Mouse (Mus musculus) C2C12 (cell line): ENCODE data around the gene Jph3. TPM values are rescaled to one million over a fixed set of nuclear protein-coding genes. Genes with fewer than 3 reads are reported as not detected.

Experiments used
- H3K27me3 ChIP-seq: one replicate; pipeline ENCODE4 v1.6.1; 2011; ENCODE audit not compliant: control insufficient read depth, insufficient read depth, insufficient read length
- H3K36me3 ChIP-seq: one replicate; pipeline ENCODE4 v1.6.1; 2011; ENCODE audit not compliant: control insufficient read depth, insufficient read depth
- H3K4me3 ChIP-seq: one replicate; pipeline ENCODE4 v1.5.1; 2011; ENCODE audit warnings: mild to moderate bottlenecking, control low read depth; ENCODE audit not compliant: poor library complexity, insufficient read depth, severe bottlenecking
- H3K79me2 ChIP-seq: one replicate; pipeline ENCODE4 v1.6.1; 2011; ENCODE audit not compliant: control insufficient read depth, insufficient read depth
- H3K79me3 ChIP-seq: one replicate; pipeline ENCODE4 v1.6.1; 2011; ENCODE audit warnings: low read depth, control low read depth
- H3ac ChIP-seq: one replicate; pipeline ENCODE3; 2011; ENCODE audit warnings: low read depth; ENCODE audit not compliant: control insufficient read depth, insufficient read length
- CEBPB ChIP-seq: IDR thresholded peaks from one replicate; pipeline ENCODE4 v1.6.1; 2011; ENCODE audit warnings: low read depth, mild to moderate bottlenecking, control low read depth, moderate library complexity
- CTCF ChIP-seq: IDR thresholded peaks from one replicate; pipeline ENCODE4 v1.5.1; 2011; ENCODE audit not compliant: control insufficient read depth, insufficient read depth, insufficient read length
- FOSL1 ChIP-seq: IDR thresholded peaks from one replicate; pipeline ENCODE4 v1.8.0; 2011; ENCODE audit warnings: mild to moderate bottlenecking, low read length; ENCODE audit not compliant: poor library complexity, insufficient read depth, severe bottlenecking
- MAX ChIP-seq: IDR thresholded peaks from one replicate; pipeline ENCODE4 v1.6.1; 2011; ENCODE audit warnings: mild to moderate bottlenecking, control low read depth
- MYOD1 ChIP-seq: IDR thresholded peaks from one replicate; pipeline ENCODE4 v1.6.1; 2011; ENCODE audit warnings: low read depth; ENCODE audit not compliant: control insufficient read depth, insufficient read length
- MYOG ChIP-seq: IDR thresholded peaks from one replicate; pipeline ENCODE4 v1.6.1; 2011; ENCODE audit not compliant: control insufficient read depth, insufficient read length; ENCODE audit errors: extremely low read depth
- USF1 ChIP-seq: IDR thresholded peaks from one replicate; pipeline ENCODE4 v1.6.1; 2011; ENCODE audit warnings: low read depth, mild to moderate bottlenecking, control low read depth, moderate library complexity
- polyA plus RNA-seq: library from polyadenylated mRNA; unstranded; fragments of >200 nt; fragmentation: generic; extraction: Trizol; gene quantifications from one replicate; pipeline ENCODE4 v1.2.1, GENCODE M21; 2012; ENCODE audit warnings: missing spikeins

Gene Jph3
- polyA plus RNA-seq, 1 experiment: 0.02 TPM

- TF ChIP-seq MAX: no peak
- TF ChIP-seq FOSL1: no peak
- TF ChIP-seq MYOG: no peak
- TF ChIP-seq USF1: no peak
- no peak for TF ChIP-seq MYOD1
- no peak for TF ChIP-seq CEBPB
- no peak for TF ChIP-seq CTCF
- H3K27me3 ChIP-seq: peaks cover 87% of the 10 kb centered on the region
- H3K79me3 ChIP-seq: no peaks in the 10 kb centered on the region
- no peak overlapping the region for H3K4me3 ChIP-seq
- H3ac ChIP-seq: no peak overlapping the region
- H3K36me3 ChIP-seq: no peaks in the 10 kb centered on the region
- H3K79me2 ChIP-seq: no peaks in the 10 kb centered on the region
Observed at GRCm38 (mm10) chr8:121730646-121731045, 1.2 kb downstream of the Jph3 start.

- Histone ChIP-seq H3K79me3 (no peaks in the 10 kb centered on the region), H3K79me2 (no peaks in the 10 kb centered on the region), H3K36me3 (no peaks in the 10 kb centered on the region), H3ac (no peak overlapping the region), H3K27me3 (peaks cover 83% of the 10 kb centered on the region), H3K4me3 (no peak overlapping the region)
- TF ChIP-seq FOSL1: no peak
- TF ChIP-seq MYOD1: no peak
- no peak for TF ChIP-seq MAX
- no peak for TF ChIP-seq CEBPB
- TF ChIP-seq MYOG: no peak
- no peak for TF ChIP-seq USF1
- TF ChIP-seq CTCF: no peak
Observed at GRCm38 (mm10) chr8:121731060-121731459, 1.6 kb downstream of the Jph3 start.

GRCm38 (mm10) chr8:121731471-121732333 lies 2.3 kb downstream of the Jph3 start:
- no peak overlapping the region for H3K4me3 ChIP-seq
- H3ac ChIP-seq: no peak overlapping the region
- no peaks in the 10 kb centered on the region for H3K36me3 ChIP-seq
- peaks cover 80% of the 10 kb centered on the region for H3K27me3 ChIP-seq
- TF ChIP-seq USF1: no peak
- no peak for TF ChIP-seq MAX
- no peak for TF ChIP-seq CTCF
- TF ChIP-seq MYOD1: no peak
- TF ChIP-seq FOSL1: no peak
- no peak for TF ChIP-seq MYOG
- TF ChIP-seq CEBPB: no peak
- no peaks in the 10 kb centered on the region for H3K79me2 ChIP-seq
- H3K79me3 ChIP-seq: no peaks in the 10 kb centered on the region

- H3K79me2 ChIP-seq: no peaks in the 10 kb centered on the region
- H3K79me3 ChIP-seq: no peaks in the 10 kb centered on the region
- H3K27me3 ChIP-seq: peaks cover 84% of the 10 kb centered on the region
- no peak overlapping the region for H3ac ChIP-seq
- no peak overlapping the region for H3K4me3 ChIP-seq
- TF ChIP-seq MYOD1: no peak
- TF ChIP-seq MAX: no peak
- no peak for TF ChIP-seq USF1
- TF ChIP-seq FOSL1: no peak
- no peak for TF ChIP-seq CTCF
- no peak for TF ChIP-seq MYOG
- no peak for TF ChIP-seq CEBPB
- H3K36me3 ChIP-seq: no peaks in the 10 kb centered on the region
Observed at GRCm38 (mm10) chr8:121732334-121732665, 2.9 kb downstream of the Jph3 start.

- TF ChIP-seq CEBPB (no peak), FOSL1 (no peak), CTCF (no peak), MYOG (no peak), MYOD1 (no peak), USF1 (no peak), MAX (no peak)
- Histone ChIP-seq H3K79me3 (no peaks in the 10 kb centered on the region), H3K79me2 (no peaks in the 10 kb centered on the region), H3K36me3 (no peaks in the 10 kb centered on the region), H3K4me3 (no peak overlapping the region), H3ac (no peak overlapping the region), H3K27me3 (peaks cover 72% of the 10 kb centered on the region)
Observed at GRCm38 (mm10) chr8:121734262-121734661, 4.8 kb downstream of the Jph3 start.

- Histone ChIP-seq H3K4me3 (no peak overlapping the region), H3ac (no peak overlapping the region), H3K27me3 (peaks cover 70% of the 10 kb centered on the region), H3K79me2 (no peaks in the 10 kb centered on the region), H3K79me3 (no peaks in the 10 kb centered on the region), H3K36me3 (no peaks in the 10 kb centered on the region)
- TF ChIP-seq MAX: no peak
- no peak for TF ChIP-seq CEBPB
- no peak for TF ChIP-seq FOSL1
- no peak for TF ChIP-seq CTCF
- no peak for TF ChIP-seq MYOD1
- TF ChIP-seq USF1: no peak
- TF ChIP-seq MYOG: no peak
Observed at GRCm38 (mm10) chr8:121736236-121736635, 6.8 kb downstream of the Jph3 start.
